Mouse (Mus musculus) embryonic facial prominence, embryonic 13.5 days (tissue): ENCODE measurements around the gene Srm. TPM values are rescaled to one million over a fixed set of nuclear protein-coding genes. Genes with fewer than 3 reads are reported as not detected.

Source experiments
- ATAC-seq: fragments of 200-750 bp; cut with Nextera tagmentation; 2 replicates; pipeline ENCODE4 v1.8.0; 2017; ENCODE audit warnings: low read depth; ENCODE audit not compliant: insufficient number of reproducible peaks, insufficient read depth, low FRiP score, low TSS enrichment
- H3K27ac ChIP-seq: fragments of 300-500 bp; sonication (generic); 2 replicates; pipeline ENCODE4 v1.5.1; 2015; ENCODE audit warnings: moderate library complexity, mild to moderate bottlenecking, inconsistent platforms
- H3K27me3 ChIP-seq: fragments of 300-500 bp; sonication (generic); 2 replicates; pipeline ENCODE4 v1.6.1; 2015; ENCODE audit warnings: mild to moderate bottlenecking, inconsistent platforms
- H3K36me3 ChIP-seq: fragments of 300-500 bp; sonication (generic); 2 replicates; pipeline ENCODE4 v1.6.1; 2015; ENCODE audit warnings: mild to moderate bottlenecking, inconsistent platforms
- H3K4me1 ChIP-seq: fragments of 300-500 bp; sonication (generic); 2 replicates; pipeline ENCODE4 v1.6.1; 2015; ENCODE audit warnings: inconsistent platforms
- H3K4me2 ChIP-seq: fragments of 300-500 bp; sonication (generic); 2 replicates; pipeline ENCODE4 v1.6.1; 2015; ENCODE audit warnings: moderate library complexity, mild to moderate bottlenecking, inconsistent platforms
- H3K4me3 ChIP-seq: fragments of 300-500 bp; sonication (generic); 2 replicates; pipeline ENCODE4 v1.5.1; 2015; ENCODE audit warnings: mild to moderate bottlenecking, inconsistent platforms
- H3K9ac ChIP-seq: fragments of 300-500 bp; sonication (generic); 2 replicates; pipeline ENCODE4 v1.6.1; 2015; ENCODE audit warnings: mild to moderate bottlenecking, inconsistent platforms
- H3K9me3 ChIP-seq: fragments of 300-500 bp; sonication (generic); 2 replicates; pipeline ENCODE4 v1.6.1; 2016; ENCODE audit warnings: inconsistent platforms
- WGBS: fragments of 180-500 bp; shearing (Covaris S2); methylation state at CpG from one replicate; pipeline ENCODE4 v1.1.7; 2015; ENCODE audit warnings: mixed read lengths; 5-methylcytosine and 5-hydroxymethylcytosine counted together
- polyA plus RNA-seq: library from polyadenylated mRNA; unstranded; fragments of >200 nt; fragmentation: Nextera tagmentation; extraction: Ambion mirVana; gene quantifications from 2 replicates; pipeline ENCODE4 v1.2.1, GENCODE M21; 2015

Gene Srm
- polyA plus RNA-seq, 1 experiment from 2014 or later: 214 TPM

- no peak for ATAC-seq
- Histone ChIP-seq H3K36me3 (no peaks in the 10 kb centered on the region), H3K27ac (no peak overlapping the region), H3K4me2 (no peak overlapping the region), H3K27me3 (no peaks in the 10 kb centered on the region), H3K9ac (no peak overlapping the region), H3K9me3 (no peaks in the 10 kb centered on the region), H3K4me1 (0 out of 2 replicates have a peak, but pooled peaks cover 12% of the 10 kb centered on the region), H3K4me3 (no peak overlapping the region)
- WGBS: 81% methylated on average over 5 of the region's 5 CpGs
Measured at GRCm38 (mm10) chr4:148641121-148641520, 49.8 kb downstream of the Srm start.

GRCm38 (mm10) chr4:148643291-148644156, 52.2 kb downstream of the Srm start, which contains the start of gene Gm572:
Gene Gm572, plus strand, starts transcription at chr4:148643317.
- ATAC-seq: peak; percentile 17; the same call in 1 of the 2 replicates
- H3K4me3 ChIP-seq: 0 out of 2 replicates have a peak within 1 kb of the TSS, but pooled peaks have one; percentile 13

GRCm38 (mm10) chr4:148644157-148644511, 52.8 kb downstream of the Srm start:
- peak overlapping the region; percentile 45 for H3K4me2 ChIP-seq
- ATAC-seq: no peak
- 0 out of 2 replicates have a peak overlapping the region, but pooled peaks have one; percentile 13 for H3K4me3 ChIP-seq
- H3K9me3 ChIP-seq: no peaks in the 10 kb centered on the region
- H3K36me3 ChIP-seq: no peaks in the 10 kb centered on the region
- WGBS: 6% methylated on average over 9 of the region's 9 CpGs
- peak overlapping the region; percentile 52 for H3K9ac ChIP-seq
- H3K27me3 ChIP-seq: no peaks in the 10 kb centered on the region
- H3K27ac ChIP-seq: no peak overlapping the region
- 0 out of 2 replicates have a peak, but pooled peaks cover 12% of the 10 kb centered on the region for H3K4me1 ChIP-seq

More at GRCm38 (mm10) chr4:148643291-148644156, 52.2 kb downstream of the Srm start, which contains the start of gene Gm572:
- Histone ChIP-seq H3K4me2 (peak within 1 kb of the TSS; percentile 45), H3K4me1 (0 out of 2 replicates have a peak, but pooled peaks cover 12% of the 10 kb centered on the region), H3K27ac (no peak within 1 kb of the TSS), H3K9me3 (no peaks in the 10 kb centered on the region), H3K27me3 (no peaks in the 10 kb centered on the region), H3K36me3 (no peaks in the 10 kb centered on the region), H3K9ac (peak within 1 kb of the TSS; percentile 52)
- 64% methylated on average over 15 of the region's 15 CpGs for WGBS

Other genes starting within 250 kb of the Srm start
- 20.9 and 21.1 TPM in 2 replicates for gene Ubiad1, start 146.7 kb upstream of the Srm start, polyA plus RNA-seq
- gene Mtor, start 142.9 kb upstream of the Srm start, polyA plus RNA-seq: 14.1 and 16.5 TPM in 2 replicates
- gene Angptl7, start 91.0 kb upstream of the Srm start, polyA plus RNA-seq: 0.51 and 1.3 TPM in 2 replicates
- gene Exosc10, start 33.1 kb upstream of the Srm start, polyA plus RNA-seq: 97.0 and 99.7 TPM in 2 replicates
- 0.07 and 1.1 TPM in 2 replicates for gene Masp2, start 11.1 kb downstream of the Srm start, polyA plus RNA-seq
- gene Tardbp, start 35.5 kb downstream of the Srm start, polyA plus RNA-seq: 371 and 401 TPM in 2 replicates
- gene Gm572, start 51.8 kb downstream of the Srm start, polyA plus RNA-seq: not detected in 2 replicates
- gene Casz1, start 212.9 kb downstream of the Srm start, polyA plus RNA-seq: 4.0 and 4.2 TPM in 2 replicates